ENCODE assay signal across 9 mouse cellular contexts in genomic region chr4:148643291-148644156, GRCm38 (mm10). TPM values are rescaled to one million over a fixed set of nuclear protein-coding genes. Genes with fewer than 3 reads are reported as not detected.
DNase-seq lines count a peak whose midpoint lies in the region; ATAC-seq lines count a peak whose summit lies in the region.
"Had no signal": no experiment of that assay in that cellular context is flagged by ENCODE, and none has a peak within 500 bp of the region (broad histone marks: within the 10 kb centered on the region; RNA-seq: fewer than 3 reads in every experiment).

Gene Gm572 (plus strand): TSS chr4:148643317.

- H3K4me1 ChIP-seq in kidney, embryonic 14.5 days (ENCODE audit: control insufficient read depth, insufficient read depth, low read length), result no peaks in the 10 kb centered on the region
- H3K4me1 ChIP-seq in embryonic facial prominence, embryonic 10.5 days, result peaks cover 9% of the 10 kb centered on the region
- H3K4me1 ChIP-seq in hindbrain, embryonic 12.5 days, result peaks cover 4% of the 10 kb centered on the region; the same call in 1 of the 2 replicates

- H3K4me2 ChIP-seq in kidney, embryonic 14.5 days (replicated peaks; ENCODE audit: low read depth, low read length), result peak within 1 kb of the TSS; percentile 26; the same call in 1 of the 2 replicates
- H3K4me2 ChIP-seq in hindbrain, embryonic 12.5 days (replicated peaks), result peak within 1 kb of the TSS; percentile 33

- 59% methylated on average over 15 of the region's 15 CpGs for WGBS in kidney, embryonic 14.5 days
- 67% methylated on average over 15 of the region's 15 CpGs for WGBS in embryonic facial prominence, embryonic 10.5 days
- WGBS in hindbrain, embryonic 12.5 days, result 66% methylated on average over 15 of the region's 15 CpGs

- DNase-seq in kidney, postnatal 36 days, result no peak
- DNase-seq in embryonic facial prominence, embryonic 10.5 days (ENCODE audit: low spot score), result no peak
- DNase-seq in layer of hippocampus, postnatal 10 days (ENCODE audit: low spot score in 2 of 2), result no peak
- DNase-seq in adrenal gland, postnatal 36 days, result no peak
- DNase-seq in spleen, postnatal 36 days (ENCODE audit: low spot score in 2 of 2), result no peak

- H3K9me3 ChIP-seq in kidney, embryonic 14.5 days (ENCODE audit: control insufficient read depth, low read length), result no peaks in the 10 kb centered on the region
- H3K9me3 ChIP-seq in embryonic facial prominence, embryonic 10.5 days, result no peaks in the 10 kb centered on the region
- no peaks in the 10 kb centered on the region for H3K9me3 ChIP-seq in hindbrain, embryonic 12.5 days (replicated peaks)

- peak within 1 kb of the TSS; percentile 10; the same call in 1 of the 2 replicates for H3K4me3 ChIP-seq in kidney, embryonic 14.5 days (ENCODE audit: low read length)
- peak within 1 kb of the TSS; percentile 23 for H3K4me3 ChIP-seq in embryonic facial prominence, embryonic 10.5 days
- no peak within 1 kb of the TSS for H3K4me3 ChIP-seq in hindbrain, embryonic 12.5 days

- no peaks in the 10 kb centered on the region for H3K36me3 ChIP-seq in kidney, embryonic 14.5 days (ENCODE audit: control insufficient read depth, insufficient read depth, low read length)
- H3K36me3 ChIP-seq in embryonic facial prominence, embryonic 10.5 days (replicated peaks), result no peaks in the 10 kb centered on the region
- no peaks in the 10 kb centered on the region for H3K36me3 ChIP-seq in hindbrain, embryonic 12.5 days

- ATAC-seq in kidney, embryonic 14.5 days (ENCODE audit: low FRiP score, low TSS enrichment), result 0 out of 2 replicates have a peak, but pooled peaks have one; percentile 32
- no peak for ATAC-seq in hindbrain, embryonic 12.5 days (ENCODE audit: low FRiP score)
- ATAC-seq in megakaryocyte progenitor cell, adult 5-6 weeks (replicated peaks; ENCODE audit: poor library complexity), result peak; percentile 47

- peak within 1 kb of the TSS; percentile 44; the same call in 1 of the 2 replicates for H3K9ac ChIP-seq in kidney, embryonic 14.5 days (ENCODE audit: low read depth, low read length)
- H3K9ac ChIP-seq in hindbrain, embryonic 12.5 days, result no peak within 1 kb of the TSS

- no peaks in the 10 kb centered on the region for H3K27me3 ChIP-seq in kidney, embryonic 14.5 days (ENCODE audit: control insufficient read depth, insufficient read depth, low read length)
- H3K27me3 ChIP-seq in embryonic facial prominence, embryonic 10.5 days (replicated peaks; ENCODE audit: low read depth, poor library complexity, severe bottlenecking), result no peaks in the 10 kb centered on the region
- H3K27me3 ChIP-seq in hindbrain, embryonic 12.5 days, result no peaks in the 10 kb centered on the region

- no peak within 1 kb of the TSS for H3K27ac ChIP-seq in kidney, embryonic 14.5 days (ENCODE audit: low read depth, low read length)
- no peak within 1 kb of the TSS for H3K27ac ChIP-seq in embryonic facial prominence, embryonic 10.5 days (replicated peaks)
- H3K27ac ChIP-seq in hindbrain, embryonic 12.5 days, result no peak within 1 kb of the TSS

RNA-seq across cellular contexts. Expression of gene Gm572, which starts in this region (rescaled TPM):
- polyA plus RNA-seq in kidney, embryonic 14.5 days (2014; fragmentation: Nextera tagmentation; extraction: Ambion mirVana), result not detected in 2 replicates
- not detected in 2 replicates for polyA plus RNA-seq in embryonic facial prominence, embryonic 10.5 days (2016; fragmentation: Nextera tagmentation; extraction: Ambion mirVana)
- not detected in 2 replicates for polyA plus RNA-seq in hindbrain, embryonic 12.5 days (2016; fragmentation: Nextera tagmentation; extraction: Ambion mirVana)
- total RNA-seq in megakaryocyte progenitor cell, adult 5-6 weeks (2015), result not detected in 2 replicates
- not detected in 2 replicates for total RNA-seq in megakaryocyte progenitor cell, adult 5-6 weeks (2017)
- not detected for total RNA-seq in layer of hippocampus, postnatal 10 days (2021)
- not detected for total RNA-seq in adrenal gland, postnatal 36 days (2021)
- polyA plus RNA-seq: limb, embryonic 11.5 days had no signal

Comparison
In these comparisons a context has a peak if more than half of its experiments do, and no peak if none do; other contexts are left out.
1. Peak in ATAC-seq, H3K4me3 ChIP-seq, H3K9ac ChIP-seq and H3K4me2 ChIP-seq in kidney, embryonic 14.5 days; RNA of the gene not detected or under 1 TPM.
2. Peak in ATAC-seq in megakaryocyte progenitor cell, adult 5-6 weeks; RNA of the gene not detected or under 1 TPM.